18 mouse cellular contexts compared by ENCODE assay signal in genomic region chr15:88290740-88291363, GRCm38 (mm10).
DNase-seq lines count a peak whose midpoint lies in the region; ATAC-seq and TF ChIP-seq lines count a peak whose summit lies in the region.
"Had no signal": no experiment of that assay in that cellular context is flagged by ENCODE, and none has a peak within 500 bp of the region (broad histone marks: within the 10 kb centered on the region; RNA-seq: fewer than 3 reads in every experiment).

No protein-coding gene starts in this region.

- H3K4me1 ChIP-seq in forebrain, embryonic 16.5 days (replicated peaks; ENCODE audit: control insufficient read depth, insufficient read depth, low read length), result peaks cover 15% of the 10 kb centered on the region
- no peaks in the 10 kb centered on the region for H3K4me1 ChIP-seq in midbrain, postnatal 0 days (ENCODE audit: insufficient read depth, low read length)
- H3K4me1 ChIP-seq: embryonic facial prominence, embryonic 15.5 days; heart, embryonic 13.5 days had no signal

- intact Hi-C loops in heart, postnatal 25 days (cut with DNase I), result no loop called here

- WGBS in forebrain, embryonic 16.5 days, result 8% methylated on average over 20 of the region's 20 CpGs
- WGBS in midbrain, postnatal 0 days, result 13% methylated on average over 20 of the region's 20 CpGs

- H3K4me2 ChIP-seq in forebrain, embryonic 16.5 days (ENCODE audit: low read length), result peak overlapping the region; percentile 42
- H3K4me2 ChIP-seq in midbrain, postnatal 0 days (ENCODE audit: low read depth, low read length, poor library complexity, severe bottlenecking), result peak overlapping the region; percentile 50
- H3K4me2 ChIP-seq: embryonic facial prominence, embryonic 15.5 days; heart, embryonic 13.5 days; limb, embryonic 12.5 days had no signal

- H3K9me3 ChIP-seq in forebrain, embryonic 16.5 days (ENCODE audit: control insufficient read depth, low read length), result no peaks in the 10 kb centered on the region
- no peaks in the 10 kb centered on the region for H3K9me3 ChIP-seq in midbrain, postnatal 0 days (ENCODE audit: low read length)
- H3K9me3 ChIP-seq: embryonic facial prominence, embryonic 15.5 days; heart, embryonic 13.5 days; limb, embryonic 12.5 days had no signal

- no peaks in the 10 kb centered on the region; the same call in 1 of the 2 replicates for H3K27me3 ChIP-seq in forebrain, embryonic 16.5 days (replicated peaks; ENCODE audit: control insufficient read depth, insufficient read depth, low read length)
- H3K27me3 ChIP-seq in midbrain, postnatal 0 days (ENCODE audit: insufficient read depth, low read length), result no peaks in the 10 kb centered on the region

- peak; percentile 68 for DNase-seq in heart, adult 11 months
- DNase-seq in heart, postnatal 25 days (ENCODE audit: low spot score), result no peak
- peak; percentile 29 for DNase-seq in brain, adult 2 months (ENCODE audit: low read depth, low spot score)
- DNase-seq in midbrain, postnatal 0 days (ENCODE audit: low spot score), result peak; percentile 36
- DNase-seq in adrenal gland, postnatal 36 days, result no peak
- no peak for DNase-seq in cerebellum, postnatal 36 days
- DNase-seq: cerebellum, adult 18-20 months; gastrocnemius, postnatal 36 days; kidney, adult 9 months; lung, postnatal 10 days; right cerebral cortex, postnatal 14 days; thymus, postnatal 36 days had no signal

- no peaks in the 10 kb centered on the region for H3K36me3 ChIP-seq in forebrain, embryonic 16.5 days (ENCODE audit: control insufficient read depth, insufficient read depth)
- H3K36me3 ChIP-seq in midbrain, postnatal 0 days (ENCODE audit: insufficient read depth, low read length), result no peaks in the 10 kb centered on the region
- H3K36me3 ChIP-seq: embryonic facial prominence, embryonic 15.5 days; heart, embryonic 13.5 days; limb, embryonic 12.5 days had no signal

- TF ChIP-seq CTCF in midbrain, postnatal 0 days (IDR thresholded peaks at IDR 0.05), result no peak

- 0 out of 2 replicates have a peak overlapping the region, but pooled peaks have one; percentile 25 for H3K9ac ChIP-seq in forebrain, embryonic 16.5 days (replicated peaks; ENCODE audit: low read depth, low read length)
- H3K9ac ChIP-seq in midbrain, postnatal 0 days (replicated peaks; ENCODE audit: low read length, poor library complexity, severe bottlenecking), result no peak overlapping the region; the same call in 1 of the 2 replicates
- H3K9ac ChIP-seq: embryonic facial prominence, embryonic 15.5 days; heart, embryonic 13.5 days; limb, embryonic 12.5 days; liver, embryonic 14.5 days had no signal

- H3K4me3 ChIP-seq in forebrain, embryonic 16.5 days (replicated peaks; ENCODE audit: low read length), result peak overlapping the region; percentile 17
- H3K4me3 ChIP-seq in midbrain, postnatal 0 days (ENCODE audit: low read depth, low read length), result peak overlapping the region; percentile 25; the same call in 1 of the 2 replicates
- H3K4me3 ChIP-seq: embryonic facial prominence, embryonic 15.5 days; heart, embryonic 13.5 days; limb, embryonic 12.5 days had no signal

- no peak overlapping the region for H3K27ac ChIP-seq in forebrain, embryonic 16.5 days (ENCODE audit: low read length)
- H3K27ac ChIP-seq in midbrain, postnatal 0 days (ENCODE audit: low read depth, low read length), result no peak overlapping the region
- H3K27ac ChIP-seq: embryonic facial prominence, embryonic 15.5 days; heart, embryonic 13.5 days; limb, embryonic 12.5 days; liver, embryonic 14.5 days had no signal

- ATAC-seq in forebrain, embryonic 16.5 days, result peak; percentile 91
- no peak for ATAC-seq in midbrain, postnatal 0 days (ENCODE audit: low FRiP score)
- ATAC-seq in activated CD4-positive, CD25-positive, alpha-beta regulatory T cell, adult 4 months, result no peak

Comparison
In these comparisons a context has a peak if more than half of its experiments do, and no peak if none do; other contexts are left out.
1. DNase-seq: peak in heart, adult 11 months (single experiment), brain, adult 2 months (single experiment) and midbrain, postnatal 0 days (single experiment); none in heart, postnatal 25 days (single experiment), adrenal gland, postnatal 36 days (0 of 2) and cerebellum, postnatal 36 days (0 of 2).